ENCODE assay signal across 12 mouse cellular contexts in the genomic region with DNA sequence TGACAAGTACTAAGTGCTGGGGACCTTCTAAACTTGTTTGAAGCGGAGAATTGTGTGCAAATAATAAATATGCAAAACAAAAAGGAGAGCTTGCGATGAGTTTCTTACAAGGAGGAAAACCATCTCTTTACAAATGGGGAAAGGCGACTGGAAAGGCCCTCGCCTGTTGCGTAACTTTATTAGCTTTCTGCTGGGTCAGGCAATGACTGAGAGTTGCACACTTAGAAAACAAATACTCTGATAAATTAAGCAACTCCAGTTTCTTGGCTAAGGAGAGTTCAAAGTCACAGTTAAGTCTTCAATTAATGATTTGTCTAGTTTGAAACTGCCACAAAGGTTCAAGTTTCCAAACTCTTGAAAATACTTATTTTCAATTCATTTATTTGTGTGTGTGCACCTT. TPM values are rescaled to one million over a fixed set of nuclear protein-coding genes. Genes with fewer than 3 reads are reported as not detected.
DNase-seq lines count a peak whose midpoint lies in the region; ATAC-seq and TF ChIP-seq lines count a peak whose summit lies in the region.
"Had no signal": no experiment of that assay in that cellular context is flagged by ENCODE, and none has a peak within 500 bp of the region (broad histone marks: within the 10 kb centered on the region; RNA-seq: fewer than 3 reads in every experiment).

No protein-coding gene starts in this region.

- no peak overlapping the region for H3K4me3 ChIP-seq in lung, adult 2 months (replicated peaks; ENCODE audit: extremely low read depth, low read depth, low read length)
- no peak overlapping the region for H3K4me3 ChIP-seq in lung, embryonic 14.5 days (ENCODE audit: low read depth, low read length)
- H3K4me3 ChIP-seq: megakaryocyte, embryonic 14.5 days had no signal

- no peaks in the 10 kb centered on the region; the same call in 1 of the 2 replicates for H3K36me3 ChIP-seq in lung, embryonic 14.5 days (ENCODE audit: insufficient read depth)

- intact Hi-C loops in heart, postnatal 36 days (cut with DNase I) = no loop called here

- DNase-seq in heart, adult 18-20 months = peak; percentile 50 to 63
- no peak for DNase-seq in heart, postnatal 36 days
- DNase-seq in lung, adult 18-20 months = peak; percentile 61 to 70
- DNase-seq in lung, adult 2 months = no peak
- DNase-seq in lung, embryonic 14.5 days = peak; percentile 3
- peak; percentile 60 for DNase-seq in yolk sac, embryonic 10.5 days (ENCODE audit: low spot score)
- no peak for DNase-seq in frontal cortex, adult 2 months (ENCODE audit: extremely low spot score in 1 of 2, low spot score in 1 of 2)
- DNase-seq: cerebellum, postnatal 25 days; forebrain, postnatal 0 days had no signal

- TF ChIP-seq POLR2A in lung, adult 2 months (IDR thresholded peaks at IDR 0.05; ENCODE audit: borderline replicate concordance, extremely low read depth, low read depth, low read length) = no peak

- H3K9ac ChIP-seq in lung, embryonic 14.5 days = no peak overlapping the region
- H3K9ac ChIP-seq: forebrain, postnatal 0 days had no signal

- no peak for TF ChIP-seq CTCF in lung, adult 2 months (IDR thresholded peaks at IDR 0.05; ENCODE audit: insufficient read depth, low read length)
- no peak for TF ChIP-seq CTCF in lung, embryonic 14.5 days (IDR thresholded peaks at IDR 0.05; ENCODE audit: low read depth)

- no peaks in the 10 kb centered on the region for H3K9me3 ChIP-seq in lung, embryonic 14.5 days (ENCODE audit: low read depth, low read length)
- H3K9me3 ChIP-seq: megakaryocyte, embryonic 14.5 days had no signal

- no peak for ATAC-seq in lung, embryonic 14.5 days (ENCODE audit: insufficient read depth)
- ATAC-seq in monocyte, adult 5-6 weeks (replicated peaks; ENCODE audit: insufficient number of reproducible peaks, low FRiP score, low TSS enrichment, poor library complexity, severe bottlenecking) = no peak
- ATAC-seq: activated CD4-positive, CD25-positive, alpha-beta regulatory T cell, adult 4 months; forebrain, postnatal 0 days had no signal

- H3K4me2 ChIP-seq in lung, embryonic 14.5 days = no peak overlapping the region

- WGBS in lung, adult 2 months = 58% methylated on average over 5 of the region's 5 CpGs
- WGBS in lung, embryonic 14.5 days = 84% methylated on average over 5 of the region's 5 CpGs

- H3K27ac ChIP-seq in lung, embryonic 14.5 days (ENCODE audit: low read depth) = no peak overlapping the region

- no peaks in the 10 kb centered on the region for H3K27me3 ChIP-seq in lung, embryonic 14.5 days (ENCODE audit: insufficient read depth, low read length)
- H3K27me3 ChIP-seq: megakaryocyte, embryonic 14.5 days had no signal

- H3K4me1 ChIP-seq in lung, adult 2 months (ENCODE audit: control insufficient read depth, insufficient read depth, low read length) = peaks cover 8% of the 10 kb centered on the region
- H3K4me1 ChIP-seq in lung, embryonic 14.5 days (ENCODE audit: insufficient read depth) = no peaks in the 10 kb centered on the region

RNA-seq across cellular contexts. Expression of a gene that starts 15.3 kb away (rescaled TPM):
- 1 to 10 TPM; 7.2 to 9.6 TPM for total RNA-seq in heart, adult 18-20 months (2021)
- 1 to 10 TPM; 7.9 to 9.0 TPM for total RNA-seq in heart, postnatal 36 days (2021)
- 1.3 and 3.0 TPM in 2 replicates for polyA plus RNA-seq in lung, adult 2 months (2012; rRNA removed)
- 5.5 and 6.2 TPM in 2 replicates for polyA plus RNA-seq in lung, embryonic 14.5 days (2014; fragmentation: Nextera tagmentation; extraction: Ambion mirVana)
- total RNA-seq in monocyte, adult 5-6 weeks (2017) = 4.4 to 8.8 TPM (median 8.6 TPM) in 3 replicates
- polyA plus RNA-seq in frontal cortex, adult 2 months (2012; rRNA removed) = 17.8 and 19.1 TPM in 2 replicates

RNA-seq across cellular contexts. Expression of a gene that starts 15.8 kb away (rescaled TPM):
- 10 to 100 TPM; 13.1 to 15.3 TPM for total RNA-seq in heart, adult 18-20 months (2021)
- total RNA-seq in heart, postnatal 36 days (2021) = 10 to 100 TPM in 1 of 2 experiments, 1 to 10 TPM in 1; 9.2 to 14.5 TPM
- polyA plus RNA-seq in lung, adult 2 months (2012; rRNA removed) = 4.1 and 6.7 TPM in 2 replicates
- 7.3 and 7.8 TPM in 2 replicates for polyA plus RNA-seq in lung, embryonic 14.5 days (2014; fragmentation: Nextera tagmentation; extraction: Ambion mirVana)
- 7.1 to 13.6 TPM (median 11.6 TPM) in 3 replicates for total RNA-seq in monocyte, adult 5-6 weeks (2017)
- polyA plus RNA-seq in frontal cortex, adult 2 months (2012; rRNA removed) = 10.7 and 11.3 TPM in 2 replicates

Comparison
In these comparisons a context has a peak if more than half of its experiments do, and no peak if none do; other contexts are left out.
1. DNase-seq: peak in heart, adult 18-20 months (2 of 2), lung, adult 18-20 months (2 of 2), lung, embryonic 14.5 days (single experiment) and yolk sac, embryonic 10.5 days (single experiment); none in heart, postnatal 36 days (0 of 2), lung, adult 2 months (single experiment) and frontal cortex, adult 2 months (0 of 2).